Mouse (Mus musculus): ENCODE results near the gene Vps25. TPM values are rescaled to one million over a fixed set of nuclear protein-coding genes. Genes with fewer than 3 reads are reported as not detected.

Vps25 gene
- polyA plus RNA-seq, 1 experiment from 2014 or later: 111 TPM

DNA sequence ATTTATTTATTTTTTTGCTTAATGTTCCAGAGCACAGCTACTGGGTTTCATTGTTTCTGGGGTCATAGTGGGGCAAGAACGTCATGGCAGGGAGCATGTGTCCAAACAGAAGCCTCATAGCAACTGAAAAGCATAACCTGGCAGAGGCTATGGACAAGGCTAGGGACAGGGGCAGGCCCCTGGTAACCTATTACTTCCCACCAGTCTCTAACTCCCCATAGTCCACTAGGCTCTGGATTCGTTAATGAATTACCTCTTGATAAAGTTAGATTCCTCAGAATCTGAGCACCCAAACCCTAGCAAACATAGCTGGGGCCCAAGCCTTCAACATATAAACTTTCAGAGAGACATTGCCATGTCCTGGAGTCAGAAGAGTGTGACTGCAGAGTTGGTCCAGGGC, 2.5 kb upstream of the Vps25 start:
- Histone ChIP-seq H3K4me2 (ENCODE audit: low read length) (no peak overlapping the region), H3K27ac (replicated peaks; ENCODE audit: low read depth, low read length) (no peak overlapping the region), H3K4me3 (replicated peaks; ENCODE audit: low read depth, low read length) (no peak overlapping the region), H3K4me1 (ENCODE audit: control insufficient read depth, insufficient read depth, low read length) (peaks cover 14% of the 10 kb centered on the region; the same call in 1 of the 2 replicates), H3K9ac (replicated peaks; ENCODE audit: low read length) (no peak overlapping the region), H3K27me3 (ENCODE audit: control insufficient read depth, insufficient read depth, low read length) (no peaks in the 10 kb centered on the region), H3K36me3 (ENCODE audit: control insufficient read depth, insufficient read depth, low read length) (no peaks in the 10 kb centered on the region), H3K9me3 (ENCODE audit: control insufficient read depth, low read length) (no peaks in the 10 kb centered on the region)
- WGBS: 89% methylated on average over 2 of the region's 2 CpGs
- ATAC-seq (ENCODE audit: low FRiP score, low TSS enrichment): no peak
- DNase-seq: no peak

DNA sequence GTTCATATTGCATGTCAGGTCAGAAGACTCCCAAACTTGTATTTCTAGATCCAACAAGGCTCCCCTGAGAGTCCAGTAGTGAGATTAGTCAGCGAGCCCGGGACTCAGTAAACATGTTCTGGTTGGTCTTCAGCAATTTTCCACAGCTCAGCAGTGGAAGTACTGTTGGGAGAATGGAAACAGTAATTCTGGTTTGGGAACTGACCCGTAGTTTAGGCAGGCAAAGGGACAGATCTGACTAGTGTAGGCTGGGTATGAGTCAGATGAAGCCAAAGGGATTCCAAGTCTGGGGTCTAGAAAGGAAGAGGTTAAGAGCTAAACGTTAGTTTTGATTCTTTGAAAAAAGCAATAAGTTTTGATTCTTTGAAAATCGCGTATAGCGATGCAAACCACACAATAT, 566 bp upstream of the Vps25 start:
- peaks cover 14% of the 10 kb centered on the region; the same call in 1 of the 2 replicates for H3K4me1 ChIP-seq (ENCODE audit: control insufficient read depth, insufficient read depth, low read length)
- WGBS: 11% methylated on average over 7 of the region's 7 CpGs
- ATAC-seq (ENCODE audit: low FRiP score, low TSS enrichment) (no peak), DNase-seq (no peak)
- H3K4me3 ChIP-seq (replicated peaks; ENCODE audit: low read depth, low read length): peak overlapping the region; percentile 93
- peak overlapping the region; percentile 88 for H3K9ac ChIP-seq (replicated peaks; ENCODE audit: low read length)
- H3K4me2 ChIP-seq (ENCODE audit: low read length): peak overlapping the region; percentile 82
- peak overlapping the region; percentile 61 for H3K27ac ChIP-seq (replicated peaks; ENCODE audit: low read depth, low read length)
- no peaks in the 10 kb centered on the region for H3K36me3 ChIP-seq (ENCODE audit: control insufficient read depth, insufficient read depth, low read length)
- H3K27me3 ChIP-seq (ENCODE audit: control insufficient read depth, insufficient read depth, low read length): no peaks in the 10 kb centered on the region
- H3K9me3 ChIP-seq (ENCODE audit: control insufficient read depth, low read length): no peaks in the 10 kb centered on the region

DNA sequence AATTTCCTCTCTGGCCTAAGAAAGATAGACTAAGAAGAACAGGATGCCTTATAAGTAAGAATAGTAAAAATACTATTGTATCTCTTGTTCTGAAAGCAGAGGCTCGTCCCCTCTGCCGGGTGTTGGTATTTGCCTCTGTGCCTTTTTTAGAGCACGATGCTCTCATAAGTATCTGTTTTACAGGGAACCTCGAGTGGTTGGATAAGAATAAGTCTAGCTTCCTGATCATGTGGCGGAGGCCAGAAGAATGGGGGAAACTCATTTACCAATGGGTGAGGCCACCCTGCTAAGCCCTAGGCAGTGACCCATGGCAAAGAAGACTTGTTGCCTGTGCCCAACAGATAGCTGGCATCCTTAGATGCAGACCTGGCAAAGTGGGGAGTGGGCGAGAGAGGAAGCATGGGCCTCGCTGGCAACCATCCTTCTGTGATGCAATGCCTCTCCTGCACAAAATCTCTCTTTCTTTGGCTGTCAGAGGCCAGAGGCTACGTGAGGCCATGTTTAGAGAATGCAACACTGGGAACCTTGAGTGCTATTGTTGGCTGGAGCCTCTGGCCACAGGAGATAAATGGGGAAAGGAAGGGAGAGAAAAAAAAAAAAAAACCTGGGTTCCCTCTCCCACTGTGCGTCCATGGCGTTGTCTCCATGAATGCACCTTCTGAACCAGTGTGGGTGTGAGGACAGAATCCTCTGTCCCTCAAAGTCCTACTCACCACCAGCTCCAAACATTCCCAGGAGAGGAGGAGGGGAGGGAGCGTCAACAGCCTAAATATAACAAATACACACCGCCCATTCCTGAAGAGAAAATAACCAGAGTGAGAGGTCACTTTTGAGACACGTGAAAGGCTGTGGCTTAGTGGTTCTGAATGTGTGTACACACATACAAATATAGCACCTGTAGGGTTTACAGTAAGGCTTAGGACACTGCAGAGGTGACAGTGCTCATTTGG, 2.6 kb downstream of the Vps25 start:
- ATAC-seq (ENCODE audit: low FRiP score, low TSS enrichment): no peak
- Histone ChIP-seq H3K4me1 (ENCODE audit: control insufficient read depth, insufficient read depth, low read length) (peaks cover 28% of the 10 kb centered on the region), H3K27me3 (ENCODE audit: control insufficient read depth, insufficient read depth, low read length) (no peaks in the 10 kb centered on the region), H3K9me3 (ENCODE audit: control insufficient read depth, low read length) (no peaks in the 10 kb centered on the region), H3K27ac (replicated peaks; ENCODE audit: low read depth, low read length) (no peak overlapping the region), H3K36me3 (ENCODE audit: control insufficient read depth, insufficient read depth, low read length) (peaks cover 6% of the 10 kb centered on the region), H3K4me2 (ENCODE audit: low read length) (no peak overlapping the region), H3K4me3 (replicated peaks; ENCODE audit: low read depth, low read length) (no peak overlapping the region), H3K9ac (replicated peaks; ENCODE audit: low read length) (no peak overlapping the region)
- WGBS: 93% methylated on average over 13 of the region's 13 CpGs
- DNase-seq: no peak

DNA sequence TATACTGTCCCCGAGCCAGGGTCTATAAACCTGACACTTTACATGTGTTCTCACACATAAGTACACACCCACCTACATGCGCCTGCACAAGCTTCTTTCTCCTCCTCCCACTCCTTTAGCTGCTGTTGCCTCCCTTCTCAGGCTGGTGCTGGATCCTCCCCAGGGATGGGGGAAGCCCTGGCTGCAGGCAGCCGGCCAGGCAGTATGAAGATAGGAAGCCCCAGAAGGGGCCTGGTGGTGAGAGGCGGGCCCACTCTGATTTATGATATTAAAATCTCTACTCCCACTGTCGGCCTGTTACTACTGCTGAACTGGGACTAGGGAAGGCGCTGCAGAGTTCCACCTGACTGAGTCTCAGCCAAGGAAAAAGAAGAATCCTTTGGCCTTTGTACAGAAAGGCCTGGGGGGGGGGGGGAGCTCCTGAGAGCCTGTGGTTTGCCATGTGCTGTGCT, 5.8 kb downstream of the Vps25 start:
- ATAC-seq (ENCODE audit: low FRiP score, low TSS enrichment): 0 out of 2 replicates have a peak, but pooled peaks have one; percentile 6
- WGBS: 38% methylated on average over 6 of the region's 6 CpGs
- no peak overlapping the region for H3K9ac ChIP-seq (replicated peaks; ENCODE audit: low read length)

DNA sequence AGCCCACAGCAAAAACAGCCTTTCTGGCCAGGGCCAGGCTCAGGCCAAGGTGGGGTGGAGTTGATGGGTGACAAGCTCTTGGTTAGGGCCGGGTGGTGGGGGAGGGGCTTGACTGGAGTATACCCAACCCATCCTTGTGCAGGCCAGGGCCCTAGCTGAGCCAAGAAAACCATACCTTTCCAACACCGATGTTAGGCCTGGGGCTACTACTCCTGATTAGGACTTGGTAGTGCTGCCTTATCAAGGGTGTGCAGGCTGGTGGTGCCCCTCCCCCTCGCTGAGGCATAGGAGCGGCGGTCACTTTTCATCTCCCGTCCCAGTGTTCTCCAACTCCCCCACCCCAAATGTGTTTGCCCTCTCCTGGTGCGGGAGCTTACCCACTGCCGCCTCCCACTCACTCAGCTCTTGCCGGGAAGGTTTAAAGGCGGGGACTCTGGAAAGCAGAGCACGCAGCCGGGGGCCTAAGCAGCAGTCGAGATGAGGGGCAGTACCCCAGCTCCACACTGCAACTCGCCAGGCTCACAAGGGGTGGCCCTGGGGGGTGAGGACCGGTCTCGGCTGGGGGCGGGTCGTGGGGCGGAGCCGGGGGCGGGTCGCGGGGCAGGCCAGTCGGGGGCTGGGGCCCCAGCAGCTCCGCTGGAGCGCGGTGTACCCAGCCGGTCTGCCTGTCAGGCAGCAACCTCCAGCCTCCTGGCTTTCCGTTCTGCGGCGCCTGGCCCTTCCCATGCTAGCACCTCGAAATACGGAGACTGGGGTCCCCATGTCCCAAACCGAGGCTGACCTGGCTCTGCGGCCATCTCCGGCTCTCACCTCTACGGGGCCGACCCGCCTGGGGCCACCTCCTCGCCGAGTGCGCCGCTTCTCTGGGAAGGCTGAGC, 6.7 kb downstream of the Vps25 start, which contains the start of gene Wnk4:
Gene Wnk4 (plus strand): TSS at position 620 of the 878 bp plus-strand sequence.
- peak within 1 kb of the TSS; percentile 94 for H3K4me2 ChIP-seq (ENCODE audit: low read length)
- peaks cover 6% of the 10 kb centered on the region for H3K36me3 ChIP-seq (ENCODE audit: control insufficient read depth, insufficient read depth, low read length)
- peak within 1 kb of the TSS; percentile 49 for H3K27ac ChIP-seq (replicated peaks; ENCODE audit: low read depth, low read length)
- H3K9me3 ChIP-seq (ENCODE audit: control insufficient read depth, low read length): no peaks in the 10 kb centered on the region
- peak; percentile 75 for ATAC-seq (ENCODE audit: low FRiP score, low TSS enrichment)
- H3K4me1 ChIP-seq (ENCODE audit: control insufficient read depth, insufficient read depth, low read length): peaks cover 21% of the 10 kb centered on the region
- WGBS: under 1% methylated on average over 43 of the region's 43 CpGs
- DNase-seq: peak; percentile 71
- H3K4me3 ChIP-seq (replicated peaks; ENCODE audit: low read depth, low read length): peak within 1 kb of the TSS; percentile 41
- peaks cover 34% of the 10 kb centered on the region for H3K27me3 ChIP-seq (ENCODE audit: control insufficient read depth, insufficient read depth, low read length)
- H3K9ac ChIP-seq (replicated peaks; ENCODE audit: low read length): peak within 1 kb of the TSS; percentile 57

More for the DNA sequence above, 5.8 kb downstream of the Vps25 start:
- no peak overlapping the region; the same call in 1 of the 2 replicates for H3K27ac ChIP-seq (replicated peaks; ENCODE audit: low read depth, low read length)
- peaks cover 6% of the 10 kb centered on the region for H3K36me3 ChIP-seq (ENCODE audit: control insufficient read depth, insufficient read depth, low read length)
- H3K4me3 ChIP-seq (replicated peaks; ENCODE audit: low read depth, low read length): no peak overlapping the region
- no peaks in the 10 kb centered on the region for H3K9me3 ChIP-seq (ENCODE audit: control insufficient read depth, low read length)
- peaks cover 26% of the 10 kb centered on the region for H3K27me3 ChIP-seq (ENCODE audit: control insufficient read depth, insufficient read depth, low read length)
- no peak overlapping the region for H3K4me2 ChIP-seq (ENCODE audit: low read length)
- peak; percentile 16 for DNase-seq
- peaks cover 20% of the 10 kb centered on the region for H3K4me1 ChIP-seq (ENCODE audit: control insufficient read depth, insufficient read depth, low read length)

DNA sequence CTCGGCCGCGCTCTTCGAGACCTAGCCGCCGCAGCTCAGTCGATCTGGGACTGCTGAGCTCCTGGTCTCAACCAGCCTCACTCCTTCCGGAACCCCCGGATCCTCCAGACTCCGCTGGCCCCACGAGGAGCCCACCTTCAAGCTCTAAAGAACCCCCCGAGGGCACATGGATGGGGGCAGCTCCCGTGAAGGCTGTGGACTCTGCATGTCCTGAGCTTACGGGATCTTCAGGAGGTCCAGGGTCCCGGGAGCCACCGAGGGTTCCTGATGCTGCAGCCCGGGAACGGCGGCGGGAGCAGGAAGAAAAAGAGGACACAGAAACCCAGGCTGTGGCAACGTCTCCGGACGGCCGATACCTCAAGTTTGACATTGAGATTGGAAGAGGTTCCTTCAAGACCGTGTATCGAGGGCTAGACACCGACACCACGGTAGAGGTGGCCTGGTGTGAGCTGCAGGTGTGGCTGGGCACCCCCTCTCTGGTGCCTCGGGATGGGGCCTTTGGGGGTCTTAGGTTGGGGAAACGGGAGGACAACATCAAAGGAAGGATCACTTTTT, 7.4 kb downstream of the Vps25 start:
- peaks cover 37% of the 10 kb centered on the region for H3K27me3 ChIP-seq (ENCODE audit: control insufficient read depth, insufficient read depth, low read length)
- no peaks in the 10 kb centered on the region for H3K9me3 ChIP-seq (ENCODE audit: control insufficient read depth, low read length)
- WGBS: 1% methylated on average over 30 of the region's 30 CpGs
- peak overlapping the region; percentile 94 for H3K4me2 ChIP-seq (ENCODE audit: low read length)
- DNase-seq (no peak), ATAC-seq (ENCODE audit: low FRiP score, low TSS enrichment) (no peak)
- H3K4me3 ChIP-seq (replicated peaks; ENCODE audit: low read depth, low read length): peak overlapping the region; percentile 41
- peak overlapping the region; percentile 49; the same call in 1 of the 2 replicates for H3K27ac ChIP-seq (replicated peaks; ENCODE audit: low read depth, low read length)
- peak overlapping the region; percentile 57 for H3K9ac ChIP-seq (replicated peaks; ENCODE audit: low read length)
- peaks cover 6% of the 10 kb centered on the region for H3K36me3 ChIP-seq (ENCODE audit: control insufficient read depth, insufficient read depth, low read length)
- peaks cover 25% of the 10 kb centered on the region for H3K4me1 ChIP-seq (ENCODE audit: control insufficient read depth, insufficient read depth, low read length)

DNA sequence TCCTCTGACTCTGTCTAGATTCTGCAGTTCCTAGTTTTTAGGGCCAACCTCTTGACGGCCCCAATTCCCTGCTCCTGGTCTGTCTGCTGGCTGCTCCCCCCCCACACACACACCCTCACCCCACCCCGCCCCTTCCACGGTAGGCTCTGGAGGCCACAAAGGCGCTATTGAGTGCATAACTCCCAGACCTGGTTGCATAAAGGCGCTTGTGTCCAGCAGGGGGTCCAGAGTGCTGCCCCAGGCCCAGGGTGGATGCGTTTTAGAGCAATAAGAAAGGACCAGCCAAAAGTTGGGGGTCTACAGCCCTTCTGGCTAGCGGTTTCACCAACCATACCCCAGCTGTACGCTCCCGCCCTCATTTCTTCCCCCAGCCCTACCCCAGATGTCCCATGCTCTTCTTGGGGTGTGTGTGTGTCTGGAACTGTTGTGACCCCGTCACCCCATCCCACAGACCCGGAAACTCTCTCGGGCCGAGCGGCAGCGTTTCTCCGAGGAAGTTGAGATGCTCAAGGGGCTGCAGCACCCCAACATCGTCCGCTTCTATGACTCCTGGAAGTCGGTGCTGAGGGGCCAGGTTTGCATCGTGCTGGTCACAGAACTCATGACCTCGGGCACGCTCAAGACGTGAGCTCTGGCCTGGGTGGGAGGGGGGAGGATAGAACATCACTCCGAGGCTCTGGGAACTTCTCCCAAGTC, 8.9 kb downstream of the Vps25 start:
- DNase-seq: peak; percentile 6
- Histone ChIP-seq H3K9me3 (ENCODE audit: control insufficient read depth, low read length) (no peaks in the 10 kb centered on the region), H3K27me3 (ENCODE audit: control insufficient read depth, insufficient read depth, low read length) (peaks cover 41% of the 10 kb centered on the region), H3K4me2 (ENCODE audit: low read length) (peak overlapping the region; percentile 24; the same call in 1 of the 2 replicates), H3K27ac (replicated peaks; ENCODE audit: low read depth, low read length) (no peak overlapping the region), H3K4me1 (ENCODE audit: control insufficient read depth, insufficient read depth, low read length) (peaks cover 25% of the 10 kb centered on the region), H3K36me3 (ENCODE audit: control insufficient read depth, insufficient read depth, low read length) (peaks cover 6% of the 10 kb centered on the region), H3K4me3 (replicated peaks; ENCODE audit: low read depth, low read length) (0 out of 2 replicates have a peak overlapping the region, but pooled peaks have one; percentile 1), H3K9ac (replicated peaks; ENCODE audit: low read length) (no peak overlapping the region)
- ATAC-seq (ENCODE audit: low FRiP score, low TSS enrichment): no peak
- WGBS: 2% methylated on average over 24 of the region's 24 CpGs
